Mouse (Mus musculus): Measurements from ENCODE around the gene Fgd3. TPM values are rescaled to one million over a fixed set of nuclear protein-coding genes. Genes with fewer than 3 reads are reported as not detected.

Fgd3 gene
- polyA plus RNA-seq, 1 experiment from 2014 or later = 0.98 TPM

DNA sequence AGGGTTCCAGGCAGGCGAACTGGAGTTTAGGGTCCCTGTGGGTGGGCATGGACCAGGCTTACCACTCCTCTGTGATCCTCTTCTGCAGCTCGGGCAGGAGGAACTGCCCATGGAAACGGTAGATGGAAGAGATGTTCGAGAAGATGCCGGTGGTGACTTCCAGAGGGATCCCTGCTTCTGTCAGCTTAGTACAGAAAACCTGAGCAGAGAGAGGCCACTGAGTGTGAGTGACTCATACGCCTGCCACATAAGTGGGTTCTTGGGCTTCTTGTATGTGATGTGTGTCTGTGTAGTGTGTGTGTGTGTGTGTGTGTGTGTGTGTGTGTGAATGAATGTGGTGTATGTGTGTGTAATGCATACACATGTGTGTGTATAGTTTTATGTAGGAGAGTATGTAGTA is 32.9 kb downstream of the Fgd3 start:
- no peak overlapping the region for H3K4me3 ChIP-seq
- 86% methylated on average over 6 of the region's 6 CpGs for WGBS
- H3K27ac ChIP-seq = no peak overlapping the region
- no peaks in the 10 kb centered on the region for H3K27me3 ChIP-seq (ENCODE audit: insufficient read depth, poor library complexity, severe bottlenecking)
- peaks cover 32% of the 10 kb centered on the region; the same call in 1 of the 2 replicates for H3K36me3 ChIP-seq
- 0 out of 2 replicates have a peak, but pooled peaks cover 5% of the 10 kb centered on the region for H3K9me3 ChIP-seq
- no peak for DNase-seq (ENCODE audit: low spot score)
- no peaks in the 10 kb centered on the region for H3K4me1 ChIP-seq (replicated peaks)

GRCm38 (mm10) chr13:49286750-49287149 is 33.4 kb downstream of the Fgd3 start:
- Histone ChIP-seq H3K4me1 (replicated peaks) (no peaks in the 10 kb centered on the region), H3K27me3 (ENCODE audit: insufficient read depth, poor library complexity, severe bottlenecking) (no peaks in the 10 kb centered on the region), H3K9me3 (0 out of 2 replicates have a peak, but pooled peaks cover 4% of the 10 kb centered on the region), H3K36me3 (peaks cover 30% of the 10 kb centered on the region; the same call in 1 of the 2 replicates), H3K27ac (no peak overlapping the region), H3K4me3 (no peak overlapping the region)
- DNase-seq (ENCODE audit: low spot score) = no peak
- WGBS = 82% methylated on average over 3 of the region's 3 CpGs

- Histone ChIP-seq H3K4me3 (no peak overlapping the region), H3K9me3 (peaks cover 9% of the 10 kb centered on the region; the same call in 1 of the 2 replicates), H3K36me3 (peaks cover 54% of the 10 kb centered on the region), H3K27me3 (ENCODE audit: insufficient read depth, poor library complexity, severe bottlenecking) (no peaks in the 10 kb centered on the region), H3K4me1 (replicated peaks) (no peaks in the 10 kb centered on the region), H3K27ac (no peak overlapping the region)
- DNase-seq (ENCODE audit: low spot score) = no peak
- 84% methylated on average over 9 of the region's 9 CpGs for WGBS
These were observed 36.4 kb downstream of the Fgd3 start for GRCm38 (mm10) chr13:49283686-49284085.

DNA sequence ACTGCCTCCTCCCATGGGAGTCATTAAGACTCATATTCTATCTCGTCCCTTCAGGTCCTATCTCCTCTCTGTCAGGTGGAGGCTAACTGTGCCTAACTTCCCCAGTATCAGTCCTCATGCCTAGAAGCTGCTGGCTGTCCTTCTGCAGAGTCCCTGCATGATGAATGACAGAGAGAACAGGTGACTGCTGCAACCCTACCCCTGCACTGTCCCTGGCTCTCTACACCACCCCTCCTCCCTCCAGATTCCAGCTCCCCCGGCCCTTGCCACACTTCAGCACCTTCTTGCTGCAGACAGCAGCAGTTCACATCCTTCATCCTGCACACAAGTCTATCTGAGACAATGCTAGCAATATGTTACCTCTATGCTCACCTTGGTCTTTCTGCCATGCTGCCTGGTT is 37.9 kb downstream of the Fgd3 start:
- H3K4me1 ChIP-seq (replicated peaks) = no peaks in the 10 kb centered on the region
- H3K27ac ChIP-seq = no peak overlapping the region
- no peak overlapping the region for H3K4me3 ChIP-seq
- peaks cover 55% of the 10 kb centered on the region for H3K36me3 ChIP-seq
- WGBS = 64% methylated on average over 2 of the region's 2 CpGs
- no peaks in the 10 kb centered on the region for H3K27me3 ChIP-seq (ENCODE audit: insufficient read depth, poor library complexity, severe bottlenecking)
- DNase-seq (ENCODE audit: low spot score) = no peak
- peaks cover 9% of the 10 kb centered on the region; the same call in 1 of the 2 replicates for H3K9me3 ChIP-seq

DNA sequence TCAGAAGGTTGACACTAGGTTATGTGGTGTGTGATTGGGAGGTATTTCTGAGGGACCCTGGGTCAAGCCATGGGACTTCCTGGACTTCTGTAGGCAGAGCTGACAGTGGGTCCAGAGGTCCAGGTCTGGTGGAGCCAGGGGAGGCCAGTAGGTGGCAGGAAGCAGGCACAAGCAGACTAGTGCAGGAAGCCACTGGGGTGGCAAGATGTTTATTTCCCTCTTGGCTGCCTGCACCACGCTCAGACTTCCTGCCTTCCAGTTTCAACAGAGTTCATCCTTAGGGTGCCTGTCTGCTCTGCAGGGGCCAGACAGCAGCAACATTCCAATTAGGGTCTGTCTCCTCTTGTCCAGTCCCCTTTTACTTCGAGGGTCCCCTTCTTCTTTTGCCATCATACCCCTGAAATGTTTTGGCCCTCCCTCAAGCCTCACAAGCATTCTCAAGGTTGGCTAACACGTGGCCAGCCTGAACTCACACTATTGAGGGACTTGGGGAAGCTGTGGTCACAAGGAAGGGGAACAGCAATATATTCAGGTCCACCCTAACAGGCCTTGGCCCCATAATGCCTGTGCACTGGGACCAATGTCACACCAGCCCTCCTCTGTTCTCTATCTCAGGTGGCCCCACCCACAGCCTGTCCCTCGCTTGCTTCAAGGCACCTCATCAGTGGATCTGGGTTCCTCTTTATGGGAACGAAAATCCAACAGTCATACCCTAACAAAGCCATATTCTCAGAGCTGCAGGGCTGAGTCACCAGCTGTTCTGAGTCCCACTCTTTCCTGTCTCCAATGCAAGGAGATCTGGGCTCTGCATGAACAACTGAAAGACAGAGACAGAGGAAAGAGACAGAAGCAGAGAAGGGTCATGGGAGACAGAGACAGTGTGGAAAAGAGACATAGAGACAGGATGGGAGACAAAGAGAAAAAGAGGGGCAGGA is 48.0 kb downstream of the Fgd3 start:
- Histone ChIP-seq H3K27me3 (ENCODE audit: insufficient read depth, poor library complexity, severe bottlenecking) (no peaks in the 10 kb centered on the region), H3K9me3 (no peaks in the 10 kb centered on the region), H3K4me3 (no peak overlapping the region), H3K36me3 (peaks cover 8% of the 10 kb centered on the region; the same call in 1 of the 2 replicates), H3K27ac (no peak overlapping the region), H3K4me1 (replicated peaks) (no peaks in the 10 kb centered on the region)
- WGBS = 68% methylated on average over 5 of the region's 5 CpGs
- DNase-seq (ENCODE audit: low spot score) = no peak

GRCm38 (mm10) chr13:49270500-49270899 is 49.6 kb downstream of the Fgd3 start:
- 88% methylated on average over 8 of the region's 8 CpGs for WGBS
- 0 out of 2 replicates have a peak, but pooled peaks cover 7% of the 10 kb centered on the region for H3K36me3 ChIP-seq
- H3K4me1 ChIP-seq (replicated peaks) = no peaks in the 10 kb centered on the region
- H3K27me3 ChIP-seq (ENCODE audit: insufficient read depth, poor library complexity, severe bottlenecking) = no peaks in the 10 kb centered on the region
- no peak for DNase-seq (ENCODE audit: low spot score)
- no peaks in the 10 kb centered on the region for H3K9me3 ChIP-seq
- H3K4me3 ChIP-seq = no peak overlapping the region
- no peak overlapping the region for H3K27ac ChIP-seq

GRCm38 (mm10) chr13:49267645-49268044 is 52.5 kb downstream of the Fgd3 start:
- Histone ChIP-seq H3K4me3 (no peak overlapping the region), H3K36me3 (peaks cover 4% of the 10 kb centered on the region; the same call in 1 of the 2 replicates), H3K9me3 (no peaks in the 10 kb centered on the region), H3K4me1 (replicated peaks) (peaks cover 8% of the 10 kb centered on the region), H3K27ac (no peak overlapping the region), H3K27me3 (ENCODE audit: insufficient read depth, poor library complexity, severe bottlenecking) (no peaks in the 10 kb centered on the region)
- no peak for DNase-seq (ENCODE audit: low spot score)
- WGBS = 55% methylated on average over 2 of the region's 2 CpGs

- no peak for DNase-seq (ENCODE audit: low spot score)
- no peaks in the 10 kb centered on the region for H3K27me3 ChIP-seq (ENCODE audit: insufficient read depth, poor library complexity, severe bottlenecking)
- H3K36me3 ChIP-seq = peaks cover 4% of the 10 kb centered on the region; the same call in 1 of the 2 replicates
- H3K9me3 ChIP-seq = no peaks in the 10 kb centered on the region
- WGBS = 84% methylated on average over 15 of the region's 15 CpGs
- no peak overlapping the region for H3K27ac ChIP-seq
- no peak overlapping the region for H3K4me3 ChIP-seq
- H3K4me1 ChIP-seq (replicated peaks) = peaks cover 19% of the 10 kb centered on the region
These were observed 59.9 kb downstream of the Fgd3 start for GRCm38 (mm10) chr13:49260036-49260722.

GRCm38 (mm10) chr13:49257819-49258313 is 62.2 kb downstream of the Fgd3 start:
- Histone ChIP-seq H3K4me3 (no peak overlapping the region), H3K27ac (no peak overlapping the region), H3K36me3 (no peaks in the 10 kb centered on the region), H3K27me3 (ENCODE audit: insufficient read depth, poor library complexity, severe bottlenecking) (no peaks in the 10 kb centered on the region), H3K4me1 (replicated peaks) (peaks cover 13% of the 10 kb centered on the region), H3K9me3 (no peaks in the 10 kb centered on the region)
- 83% methylated on average over 3 of the region's 3 CpGs for WGBS
- no peak for DNase-seq (ENCODE audit: low spot score)

DNA sequence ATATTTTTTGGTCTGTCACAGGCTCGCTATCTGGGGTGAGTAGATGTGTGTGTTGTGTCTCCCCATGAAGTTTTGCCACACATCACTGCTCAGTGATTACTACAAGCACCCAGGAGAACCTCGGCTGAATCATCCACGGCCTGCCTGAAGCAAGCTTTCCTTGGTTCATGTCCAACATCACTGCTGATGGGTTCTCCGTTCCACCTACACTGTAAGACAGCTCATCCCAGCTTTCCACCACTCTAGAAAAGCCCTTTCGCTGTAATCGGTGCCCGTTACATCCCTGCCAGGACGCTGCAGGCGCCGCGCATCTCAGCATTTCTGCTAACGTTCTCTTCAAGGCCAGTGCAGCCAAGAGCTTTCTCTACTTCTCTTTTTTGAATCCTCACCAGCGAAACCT is 67.4 kb downstream of the Fgd3 start:
- peaks cover 27% of the 10 kb centered on the region for H3K4me1 ChIP-seq (replicated peaks)
- H3K27me3 ChIP-seq (ENCODE audit: insufficient read depth, poor library complexity, severe bottlenecking) = peaks cover 30% of the 10 kb centered on the region
- no peak for DNase-seq (ENCODE audit: low spot score)
- H3K36me3 ChIP-seq = no peaks in the 10 kb centered on the region
- no peak overlapping the region for H3K27ac ChIP-seq
- 92% methylated on average over 13 of the region's 13 CpGs for WGBS
- H3K9me3 ChIP-seq = no peaks in the 10 kb centered on the region
- H3K4me3 ChIP-seq = no peak overlapping the region

- no peak overlapping the region for H3K27ac ChIP-seq
- H3K9me3 ChIP-seq = no peaks in the 10 kb centered on the region
- H3K4me1 ChIP-seq (replicated peaks) = peaks cover 27% of the 10 kb centered on the region
- WGBS = 80% methylated on average over 2 of the region's 2 CpGs
- no peaks in the 10 kb centered on the region for H3K36me3 ChIP-seq
- no peak for DNase-seq (ENCODE audit: low spot score)
- H3K27me3 ChIP-seq (ENCODE audit: insufficient read depth, poor library complexity, severe bottlenecking) = peaks cover 37% of the 10 kb centered on the region
- H3K4me3 ChIP-seq = no peak overlapping the region
These were observed 68.0 kb downstream of the Fgd3 start for GRCm38 (mm10) chr13:49252113-49252512.

DNA sequence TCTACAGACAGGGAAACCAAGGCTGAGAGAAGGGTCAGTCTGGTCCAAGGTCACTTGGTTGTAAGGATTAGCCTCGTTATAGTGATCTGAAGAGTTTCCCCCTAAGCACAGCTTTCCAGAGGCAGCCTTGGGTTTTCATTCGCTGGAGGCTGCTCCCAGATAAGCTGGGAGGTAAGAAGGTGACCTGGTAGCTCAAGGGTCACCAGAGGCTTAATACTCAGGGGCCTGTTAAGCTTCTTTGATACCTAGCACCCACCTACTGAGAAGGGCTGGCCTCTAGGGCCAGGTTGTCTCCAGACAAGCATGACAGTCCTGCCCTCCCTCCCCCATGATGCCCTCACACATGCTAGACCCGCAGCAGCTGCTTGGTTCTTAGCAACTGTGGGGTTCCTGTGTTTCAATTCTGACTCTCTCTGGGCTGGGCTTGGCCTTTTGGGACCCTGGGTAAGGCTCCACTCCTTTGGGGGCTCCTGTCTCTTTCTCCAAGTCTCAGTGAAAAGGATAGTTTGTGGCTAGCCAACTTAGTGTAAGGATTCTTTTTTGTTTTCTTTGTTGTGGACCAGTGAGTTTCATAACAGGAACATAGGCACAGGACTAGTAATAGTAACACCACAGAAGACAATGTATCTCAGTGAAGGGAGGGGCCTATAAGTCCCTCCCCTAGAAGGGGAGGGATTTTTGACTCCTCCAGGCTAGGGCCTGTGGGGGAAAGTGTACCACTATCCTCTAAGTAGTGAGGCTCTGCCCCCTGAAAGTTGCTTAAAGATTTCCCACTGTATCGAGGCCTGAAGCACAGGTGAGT is 69.2 kb downstream of the Fgd3 start:
- peaks cover 49% of the 10 kb centered on the region for H3K27me3 ChIP-seq (ENCODE audit: insufficient read depth, poor library complexity, severe bottlenecking)

More for the DNA sequence above, 69.2 kb downstream of the Fgd3 start:
- 31% methylated on average over 4 of the region's 4 CpGs for WGBS
- Histone ChIP-seq H3K27ac (no peak overlapping the region), H3K4me1 (replicated peaks) (peaks cover 25% of the 10 kb centered on the region), H3K9me3 (no peaks in the 10 kb centered on the region), H3K4me3 (no peak overlapping the region), H3K36me3 (no peaks in the 10 kb centered on the region)
- no peak for DNase-seq (ENCODE audit: low spot score)
